Mouse (Mus musculus) macrophage (primary cell): ENCODE results near the gene Paxip1. TPM values are rescaled to one million over a fixed set of nuclear protein-coding genes. Genes with fewer than 3 reads are reported as not detected.

ENCODE experiments used
- H3K27ac ChIP-seq: fragments of 350-480 bp; formaldehyde crosslinking; 2 replicates; pipeline ENCODE4 v1.9.0; 2021
- H3K36me3 ChIP-seq: fragments of 350-480 bp; formaldehyde crosslinking; 2 replicates; pipeline ENCODE4 v1.9.0; 2021; ENCODE audit errors: inconsistent target
- H3K4me3 ChIP-seq: fragments of 350-480 bp; formaldehyde crosslinking; 2 replicates; pipeline ENCODE4 v1.9.0; 2021; ENCODE audit errors: inconsistent target
- H3K79me2 ChIP-seq: fragments of 350-480 bp; formaldehyde crosslinking; 2 replicates; pipeline ENCODE4 v1.9.0; 2021; ENCODE audit errors: inconsistent target
- WGBS: methylation state at CpG from one replicate; pipeline ENCODE4 v1.1.7; 2026; ENCODE audit warnings: inconsistent platforms; ENCODE audit not compliant: missing documents; 5-methylcytosine and 5-hydroxymethylcytosine counted together
- polyA plus RNA-seq: library from polyadenylated mRNA; stranded (reverse); fragments of 250-400 nt; gene quantifications from 3 replicates; pipeline ENCODE4 v1.2.4, GENCODE M21; 2018; ENCODE audit warnings: inconsistent platforms
- total RNA-seq, 78 experiments: library from RNA; depleted of rRNA; stranded (reverse); fragments of 250-400 nt; gene quantifications; 1 replicate in 9 of 78; 2 replicates in 24 of 78; 3 replicates in 43 of 78; 4 replicates in 2 of 78; pipeline ENCODE4 v1.2.4; 2018; ENCODE audit warnings: inconsistent platforms in 56 of 78

Paxip1 gene
- total RNA-seq (2018; cell fraction: chromatin; rRNA removed): 10 to 100 TPM; 30.3 to 95.8 (median 56.7) TPM
- total RNA-seq (2018; cell fraction: cytosol; rRNA removed): 10 to 100 TPM in 3 of 26 experiments, 1 to 10 TPM in 23; 4.1 to 10.1 (median 7.5) TPM
- total RNA-seq (2018; cell fraction: nucleus; rRNA removed): 10 to 100 TPM in 25 of 26 experiments, 1 to 10 TPM in 1; 8.6 to 67.5 (median 27.0) TPM
- polyA plus RNA-seq: 7.1 to 12.2 TPM (median 7.3 TPM) in 3 replicates

DNA sequence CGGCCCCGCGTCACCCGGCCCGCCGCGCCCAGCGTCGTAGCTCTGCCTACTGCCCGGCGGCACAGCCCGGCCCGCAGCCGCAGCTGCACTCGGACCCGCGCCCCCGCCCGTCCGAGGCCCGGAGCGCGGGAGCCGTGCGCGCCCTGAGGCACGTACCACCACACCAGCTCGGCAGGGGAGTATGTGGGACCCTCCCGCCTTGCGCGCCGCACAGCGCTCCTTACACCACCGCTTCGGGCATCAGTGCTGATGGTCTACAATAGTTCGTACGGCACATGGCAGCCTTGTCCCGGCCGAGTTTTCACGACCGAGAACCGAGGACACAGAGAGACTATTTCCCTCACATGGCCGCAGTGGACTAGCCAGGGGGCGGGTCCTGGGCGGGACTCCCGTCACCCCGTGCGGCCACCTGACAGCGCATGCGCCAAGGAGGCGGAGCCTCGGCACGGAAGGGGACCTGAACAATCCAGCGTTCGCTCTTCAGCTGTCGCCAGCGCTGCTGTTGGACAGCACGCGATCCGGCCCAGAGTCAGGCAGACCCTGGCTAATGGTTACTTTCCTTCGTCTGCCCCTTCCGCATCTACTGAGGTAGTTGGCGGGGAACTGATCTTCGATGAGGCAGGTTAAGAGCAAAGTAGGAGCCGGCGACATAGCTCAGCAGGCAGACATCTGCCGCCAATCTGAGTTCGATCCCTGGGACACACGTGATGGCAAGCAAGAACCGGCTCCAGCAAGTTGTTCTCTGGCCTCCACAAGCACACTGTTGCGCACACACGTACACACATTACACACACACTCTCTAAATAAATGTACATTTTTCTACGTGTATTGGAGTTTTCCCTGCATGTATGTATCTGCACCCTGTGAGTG, at the start of gene Paxip1:
TSS of gene Paxip1 (minus strand) at position 389 of the 870 bp plus-strand sequence.
- Histone ChIP-seq H3K4me3 (peak within 1 kb of the TSS; percentile 72), H3K79me2 (peaks cover 23% of the 10 kb centered on the region), H3K36me3 (peaks cover 20% of the 10 kb centered on the region), H3K27ac (peak within 1 kb of the TSS; percentile 82)
- WGBS: 1% methylated on average over 66 of the region's 73 CpGs

DNA sequence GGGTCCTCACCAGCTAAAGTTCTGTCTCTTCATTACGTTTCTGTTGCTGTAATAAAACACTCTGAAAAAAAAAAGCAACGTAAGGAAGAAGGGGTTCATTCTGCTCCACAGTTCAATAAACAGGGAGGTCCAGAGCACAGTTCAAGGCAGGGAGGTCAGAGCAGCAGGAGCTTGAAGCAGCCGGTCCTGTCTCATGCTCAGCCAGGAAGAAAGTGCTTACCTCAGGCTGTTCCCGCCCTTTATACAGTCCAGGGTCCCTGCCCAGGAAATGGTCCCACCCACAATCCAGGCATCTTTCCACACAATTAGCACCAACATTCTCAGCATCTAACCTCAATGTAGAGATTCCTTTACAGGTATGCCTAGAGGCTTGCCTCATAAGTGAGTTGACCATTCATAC, 46.6 kb upstream of the Paxip1 start:
- no peaks in the 10 kb centered on the region for H3K36me3 ChIP-seq
- H3K79me2 ChIP-seq: no peaks in the 10 kb centered on the region
- 56% methylated on average over 4 of the region's 4 CpGs for WGBS
- H3K27ac ChIP-seq: no peak overlapping the region
- H3K4me3 ChIP-seq: no peak overlapping the region

DNA sequence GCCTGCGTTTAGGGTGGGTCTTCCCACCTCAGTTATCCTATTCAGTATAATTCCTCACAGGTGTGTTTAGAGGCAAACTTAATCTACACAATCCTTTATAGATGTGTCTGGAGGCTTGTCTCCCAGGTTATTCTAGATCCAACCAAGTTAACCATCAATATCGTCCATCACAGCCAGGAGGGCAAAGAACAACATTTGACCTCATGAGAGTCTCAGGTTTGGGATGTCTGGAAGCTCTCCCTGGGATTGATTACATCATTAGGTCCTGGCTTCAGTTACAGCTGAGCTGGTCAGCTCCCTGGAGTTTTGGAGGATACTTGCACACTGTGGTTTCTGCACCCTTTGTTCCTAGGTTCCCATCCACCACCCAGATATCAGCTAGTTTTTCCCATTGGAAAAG, 43.6 kb upstream of the Paxip1 start:
- Histone ChIP-seq H3K4me3 (no peak overlapping the region), H3K27ac (no peak overlapping the region), H3K36me3 (no peaks in the 10 kb centered on the region), H3K79me2 (no peaks in the 10 kb centered on the region)
- 92% methylated on average over 2 of the region's 2 CpGs for whole genome bisulfite sequencing

- Histone ChIP-seq H3K36me3 (no peaks in the 10 kb centered on the region), H3K27ac (no peak overlapping the region), H3K79me2 (no peaks in the 10 kb centered on the region), H3K4me3 (no peak overlapping the region)
- 55% methylated on average over 7 of the region's 7 CpGs for WGBS
These were observed 36.5 kb upstream of the Paxip1 start for GRCm38 (mm10) chr5:27827971-27828370.

- no peak overlapping the region for H3K4me3 ChIP-seq
- WGBS: 89% methylated on average over 6 of the region's 6 CpGs
These were observed 29.7 kb upstream of the Paxip1 start for GRCm38 (mm10) chr5:27821161-27821560.

DNA sequence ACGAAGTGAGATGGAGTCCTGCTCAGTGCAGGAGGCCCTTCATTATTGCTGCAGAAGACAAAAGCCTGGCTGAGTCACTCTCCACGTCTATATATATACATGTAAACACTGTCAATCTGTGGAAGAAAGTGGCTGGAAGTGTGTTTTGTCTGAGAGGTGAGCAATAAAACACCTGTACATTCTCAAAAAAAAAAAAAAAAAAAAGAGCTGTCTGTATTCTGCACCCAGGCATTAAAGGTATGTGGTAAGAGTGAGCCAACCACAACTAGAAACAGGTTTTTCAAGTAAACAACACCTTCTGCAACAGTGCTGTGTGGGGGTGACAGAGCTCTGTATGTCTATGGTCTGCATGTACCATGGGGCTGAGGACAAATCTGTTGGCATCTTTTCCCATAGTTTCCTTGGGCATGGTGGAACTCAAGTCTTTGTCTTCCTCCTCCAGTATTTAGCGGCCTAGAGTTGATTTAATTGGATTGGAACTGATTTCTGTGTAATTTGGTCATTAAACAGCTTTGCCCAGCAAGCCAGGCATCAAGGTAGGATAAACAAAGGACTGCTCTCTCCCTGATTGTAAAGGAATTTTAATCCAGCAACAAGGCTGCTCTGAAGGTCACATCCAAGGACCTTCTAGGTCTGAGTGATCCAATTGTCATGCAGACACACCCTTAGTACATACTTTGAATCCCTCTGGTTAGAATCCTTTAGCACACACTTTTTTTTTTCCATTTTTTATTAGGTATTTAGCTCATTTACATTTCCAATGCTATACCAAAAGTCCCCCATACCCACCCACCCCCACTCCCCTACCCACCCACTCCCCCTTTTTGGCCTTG, 27.6 kb upstream of the Paxip1 start:
- Histone ChIP-seq H3K36me3 (no peaks in the 10 kb centered on the region), H3K79me2 (no peaks in the 10 kb centered on the region), H3K27ac (no peak overlapping the region), H3K4me3 (no peak overlapping the region)
- 75% methylated on average over 3 of the region's 3 CpGs for WGBS

More at GRCm38 (mm10) chr5:27821161-27821560, 29.7 kb upstream of the Paxip1 start:
- Histone ChIP-seq H3K79me2 (no peaks in the 10 kb centered on the region), H3K36me3 (no peaks in the 10 kb centered on the region), H3K27ac (no peak overlapping the region)

- H3K36me3 ChIP-seq: no peaks in the 10 kb centered on the region
- no peak overlapping the region for H3K4me3 ChIP-seq
- WGBS: 88% methylated on average over 2 of the region's 2 CpGs
These were observed 22.8 kb upstream of the Paxip1 start for GRCm38 (mm10) chr5:27814282-27814681.

GRCm38 (mm10) chr5:27793923-27794322, 2.4 kb upstream of the Paxip1 start:
- Histone ChIP-seq H3K27ac (no peak overlapping the region), H3K79me2 (peaks cover 19% of the 10 kb centered on the region), H3K36me3 (no peaks in the 10 kb centered on the region), H3K4me3 (no peak overlapping the region)
- 8% methylated on average over 1 of the region's 1 CpGs for WGBS

More at GRCm38 (mm10) chr5:27814282-27814681, 22.8 kb upstream of the Paxip1 start:
- Histone ChIP-seq H3K27ac (no peak overlapping the region), H3K79me2 (no peaks in the 10 kb centered on the region)

DNA sequence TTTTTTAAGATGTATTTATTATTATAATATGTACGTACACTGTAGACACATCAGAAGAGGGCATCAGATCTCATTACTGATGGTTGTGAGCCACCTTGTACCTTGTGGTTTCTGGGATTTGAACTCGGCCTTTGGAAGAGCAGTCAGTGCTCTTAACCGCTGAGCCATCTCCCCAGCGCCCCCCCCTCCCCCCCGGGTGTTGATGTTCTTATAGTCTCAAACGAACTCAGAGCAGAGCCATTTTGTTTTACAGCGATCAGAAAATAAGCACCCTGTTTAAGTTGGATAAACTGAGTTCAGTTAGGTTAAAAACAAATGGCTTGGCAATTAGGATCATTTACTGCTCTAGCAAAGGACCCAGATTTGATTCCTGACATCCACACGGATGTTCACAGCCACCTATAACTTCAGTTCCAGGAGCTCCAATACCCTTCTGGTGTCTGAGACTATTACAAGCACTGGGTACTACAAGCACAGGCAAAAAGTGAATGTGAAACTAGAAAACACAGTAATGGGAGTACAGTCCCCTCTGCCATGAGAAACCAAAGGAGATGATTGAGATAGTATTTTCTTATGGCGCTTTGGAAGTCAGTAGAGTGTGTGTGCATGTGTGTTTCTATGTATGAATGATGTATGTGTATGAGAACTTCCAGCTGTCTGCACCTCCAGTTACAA, 1.2 kb upstream of the Paxip1 start:
- H3K4me3 ChIP-seq: peak overlapping the region; percentile 72; the same call in 1 of the 2 replicates
- H3K79me2 ChIP-seq: peaks cover 23% of the 10 kb centered on the region
- no peak overlapping the region for H3K27ac ChIP-seq
- WGBS: 65% methylated on average over 9 of the region's 9 CpGs
- H3K36me3 ChIP-seq: peaks cover 9% of the 10 kb centered on the region

- Histone ChIP-seq H3K36me3 (peaks cover 14% of the 10 kb centered on the region), H3K79me2 (peaks cover 23% of the 10 kb centered on the region)
- WGBS: 23% methylated on average over 8 of the region's 8 CpGs
These were observed 631 bp upstream of the Paxip1 start for GRCm38 (mm10) chr5:27792173-27792470.

DNA sequence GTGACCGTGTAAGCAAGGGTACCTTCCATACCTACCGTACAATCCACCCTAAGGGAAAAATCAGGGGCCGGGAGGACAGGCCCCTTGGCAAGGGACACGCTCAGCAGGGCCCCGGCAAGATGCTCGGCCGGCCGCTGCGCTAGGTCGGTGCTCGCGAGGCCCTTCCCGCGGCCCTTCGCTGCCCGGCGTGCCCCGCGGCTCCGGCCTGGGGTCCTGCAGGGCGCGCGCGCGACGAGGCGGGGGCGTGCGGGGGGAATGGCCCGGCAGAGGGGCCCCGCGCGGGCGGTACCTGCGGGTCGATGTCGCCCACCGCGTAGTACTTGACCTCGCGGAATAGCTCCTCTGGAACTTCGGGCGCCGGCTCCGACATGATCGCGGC, 592 bp downstream of the Paxip1 start:
- peaks cover 26% of the 10 kb centered on the region for H3K36me3 ChIP-seq
- H3K27ac ChIP-seq: 0 out of 2 replicates have a peak overlapping the region, but pooled peaks have one; percentile 8
- under 1% methylated on average over 47 of the region's 47 CpGs for WGBS
- H3K79me2 ChIP-seq: peaks cover 23% of the 10 kb centered on the region
- peak overlapping the region; percentile 62 for H3K4me3 ChIP-seq

More at GRCm38 (mm10) chr5:27792173-27792470, 631 bp upstream of the Paxip1 start:
- Histone ChIP-seq H3K27ac (peak overlapping the region; percentile 82), H3K4me3 (peak overlapping the region; percentile 72)

DNA sequence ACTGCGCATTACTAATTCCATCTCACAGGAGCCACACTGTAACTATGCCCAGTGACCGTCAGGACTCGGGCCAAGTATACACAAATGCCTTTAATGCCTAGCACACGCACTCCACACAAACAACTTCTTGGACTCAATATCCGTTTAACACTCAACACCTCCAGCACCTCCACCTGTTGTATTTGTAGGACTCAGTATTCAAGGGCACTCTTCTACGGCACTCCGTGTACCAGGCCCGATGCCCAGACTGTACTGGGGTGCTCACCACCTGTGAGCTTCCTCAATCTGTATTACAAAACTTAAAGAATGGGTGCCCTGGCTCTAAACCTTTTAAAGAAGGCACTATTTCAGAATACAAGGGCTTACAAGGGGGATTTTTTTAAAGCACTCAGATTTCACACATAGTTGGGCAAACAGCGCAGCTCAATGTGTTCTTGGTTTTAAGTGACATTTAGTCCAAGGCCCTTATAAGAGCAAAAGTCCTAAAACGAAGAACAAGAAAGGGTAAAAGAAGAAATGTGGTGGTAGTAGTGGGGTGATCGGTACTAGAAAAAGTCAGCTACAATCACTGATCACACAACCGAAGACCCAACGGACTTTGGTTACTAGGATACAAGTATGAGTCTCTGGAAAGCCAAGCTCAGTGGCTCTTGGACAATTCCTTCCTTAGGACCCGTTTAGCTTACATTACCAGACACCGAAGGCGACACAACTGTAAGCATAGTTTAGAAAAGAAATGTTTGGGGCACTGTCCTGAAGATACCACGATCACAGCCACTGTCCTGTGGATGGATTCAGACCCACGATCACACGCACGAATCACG, 1.2 kb downstream of the Paxip1 start:
- peaks cover 23% of the 10 kb centered on the region for H3K79me2 ChIP-seq
- 27% methylated on average over 21 of the region's 21 CpGs for WGBS
- peak overlapping the region; percentile 62 for H3K4me3 ChIP-seq
- H3K27ac ChIP-seq: 0 out of 2 replicates have a peak overlapping the region, but pooled peaks have one; percentile 8
- peaks cover 31% of the 10 kb centered on the region for H3K36me3 ChIP-seq

DNA sequence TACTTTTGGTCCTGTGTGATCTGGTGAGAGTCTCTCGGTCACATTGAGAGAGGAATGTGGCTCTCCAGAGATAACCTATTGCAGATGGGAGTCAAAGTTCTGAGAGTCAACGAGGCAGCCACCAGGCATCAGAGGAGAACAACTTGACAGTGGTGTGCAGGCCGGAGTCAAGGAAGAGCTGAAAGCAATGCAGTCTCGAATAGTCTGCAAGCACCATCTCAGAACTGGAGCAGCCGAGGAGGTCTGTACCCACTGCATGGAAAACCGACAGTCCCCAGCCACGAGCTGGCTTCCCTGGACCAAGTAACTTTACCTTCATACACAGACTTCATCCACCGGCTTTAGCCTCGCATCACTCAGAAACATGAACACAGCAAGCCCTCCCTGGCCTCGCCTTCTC, 1.9 kb downstream of the Paxip1 start:
- H3K27ac ChIP-seq: no peak overlapping the region
- 96% methylated on average over 9 of the region's 10 CpGs for WGBS
- H3K4me3 ChIP-seq: peak overlapping the region; percentile 62; the same call in 1 of the 2 replicates
- peaks cover 38% of the 10 kb centered on the region for H3K36me3 ChIP-seq
- peaks cover 23% of the 10 kb centered on the region for H3K79me2 ChIP-seq
